Mouse (Mus musculus) layer of hippocampus, adult 8-10 months (tissue): ENCODE measurements at regions not wholly inside any gene's neighbourhood (a gene's known extent, or its start where the extent isn't known, plus 50 kb on each side); places are given as distances from the start of the nearest gene placed in this dataset.

ENCODE experiments used
- DNase-seq, 2 experiments: peaks; one replicate each; pipeline ENCODE4 v3.0.0; 2022; ENCODE audit warnings: low spot score in 2 of 2

DNA sequence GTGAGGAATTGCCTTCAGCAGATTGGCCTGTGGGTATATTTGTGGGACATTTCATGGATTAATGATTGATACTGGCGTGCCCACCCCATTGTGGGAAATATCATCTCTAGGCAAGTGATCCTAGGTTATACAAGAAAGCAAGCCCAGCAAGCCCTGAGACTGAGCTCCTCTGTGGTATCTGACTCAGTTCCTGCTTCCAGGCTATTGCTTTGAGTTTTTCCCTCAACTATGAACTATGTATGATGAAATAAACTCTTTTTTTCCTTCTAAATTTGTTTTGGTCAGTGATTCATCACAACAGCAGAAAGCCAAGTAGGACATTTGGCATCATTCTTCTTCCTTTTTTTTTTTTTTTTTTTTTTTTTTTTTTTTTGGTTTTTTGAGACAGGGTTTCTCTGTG is 119.8 kb downstream of the Tbr1 start:
- DNase-seq, result no peak

DNA sequence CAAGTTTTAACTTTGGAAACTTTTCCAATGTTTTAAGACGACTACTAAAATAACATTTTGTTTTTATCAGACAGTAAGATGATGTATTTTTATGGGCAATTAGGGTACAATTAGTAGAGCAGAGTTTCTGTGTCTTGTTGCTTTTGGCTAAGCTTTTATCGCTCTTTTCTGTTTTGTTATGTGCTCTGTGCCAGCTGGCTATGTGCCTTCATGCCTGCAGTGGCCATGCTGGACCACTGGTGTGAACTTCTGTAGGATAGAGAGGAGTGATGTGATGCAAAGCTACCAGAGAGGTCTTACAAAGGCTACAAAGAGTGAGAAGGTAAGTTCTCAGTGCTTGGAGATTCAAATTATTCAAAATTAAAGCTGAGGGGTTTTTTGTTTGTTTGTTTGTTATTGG is 108.0 kb upstream of the Slc4a10 start:
- DNase-seq, result no peak

DNA sequence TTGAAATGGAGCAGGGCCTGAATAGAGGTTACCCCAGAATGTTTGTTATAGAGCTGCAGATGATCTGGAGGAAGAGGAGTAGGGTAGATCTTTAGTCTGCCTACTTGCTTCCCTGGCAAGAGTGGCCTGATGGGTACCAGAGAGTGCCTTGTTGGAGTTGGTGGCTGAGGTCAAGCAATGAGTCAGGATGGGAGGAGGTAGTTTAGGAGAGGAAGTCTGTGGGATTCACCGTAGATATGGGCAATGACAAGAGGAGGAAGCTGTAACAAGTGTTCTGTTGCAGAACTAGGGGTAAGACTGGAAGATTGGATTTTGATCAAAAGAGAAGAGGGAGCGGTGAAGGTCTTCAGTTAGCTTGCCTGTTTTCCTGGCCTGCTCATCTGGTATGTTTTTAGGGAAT is 80.3 kb upstream of the Slc4a10 start:
- no peak for DNase-seq

DNA sequence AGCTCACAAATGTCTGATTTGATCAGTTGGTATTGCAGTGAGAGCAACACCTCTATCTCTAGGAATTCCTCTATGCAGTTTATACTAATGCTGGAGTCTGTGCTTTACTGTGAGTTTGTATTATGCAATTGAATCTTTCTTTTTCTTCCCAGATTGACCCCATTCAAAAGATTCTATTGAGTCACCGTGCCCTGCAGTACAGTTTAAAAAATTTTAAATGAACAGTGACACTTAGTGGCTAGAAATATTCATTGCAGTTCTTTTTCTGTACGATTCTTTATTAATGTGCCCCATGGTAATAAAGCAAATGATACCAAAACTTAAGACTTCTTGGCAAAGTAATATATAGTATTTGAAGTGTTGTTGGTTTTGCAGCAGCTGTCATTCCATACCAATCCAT is 78.5 kb upstream of the Slc4a10 start:
- no peak for DNase-seq

DNA sequence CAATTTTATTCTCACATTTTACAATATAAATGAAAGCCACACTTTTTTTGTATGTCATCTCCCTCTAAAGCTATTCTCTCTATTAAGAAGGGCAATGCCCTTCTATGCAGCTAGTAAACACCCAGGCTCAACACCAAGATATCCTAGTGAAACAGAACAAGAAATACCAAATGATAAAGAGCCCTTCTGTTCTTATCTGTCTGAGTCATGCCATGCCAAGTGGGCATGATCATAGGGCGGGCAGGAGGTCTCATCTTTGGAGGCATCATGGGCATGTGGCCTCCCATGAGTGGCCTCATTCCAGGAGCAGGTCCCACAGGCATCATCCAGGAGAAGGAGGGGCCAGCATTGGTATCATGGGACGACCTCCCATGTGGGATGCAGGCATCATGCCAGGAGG is 76.2 kb upstream of the Slc4a10 start:
- DNase-seq, result no peak

DNA sequence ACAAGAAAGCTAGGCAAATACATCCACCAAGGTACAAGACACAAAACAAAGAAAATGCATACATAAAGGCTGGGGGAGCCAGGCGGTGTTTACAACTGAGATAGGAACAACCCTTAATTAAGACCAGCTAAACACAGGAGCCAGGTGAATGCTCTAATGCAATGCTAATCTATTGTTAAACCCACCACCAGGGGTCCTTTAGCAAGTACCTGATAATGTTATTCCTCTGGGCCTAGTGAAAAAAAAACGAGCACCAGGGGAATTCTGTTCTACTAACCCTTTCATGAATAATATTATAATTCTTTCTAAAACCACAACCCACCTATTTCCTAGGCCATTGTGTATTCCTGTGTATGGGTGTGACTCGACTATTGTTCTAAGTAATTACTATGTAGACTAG is 61.5 kb upstream of the Slc4a10 start:
- no peak for DNase-seq

DNA sequence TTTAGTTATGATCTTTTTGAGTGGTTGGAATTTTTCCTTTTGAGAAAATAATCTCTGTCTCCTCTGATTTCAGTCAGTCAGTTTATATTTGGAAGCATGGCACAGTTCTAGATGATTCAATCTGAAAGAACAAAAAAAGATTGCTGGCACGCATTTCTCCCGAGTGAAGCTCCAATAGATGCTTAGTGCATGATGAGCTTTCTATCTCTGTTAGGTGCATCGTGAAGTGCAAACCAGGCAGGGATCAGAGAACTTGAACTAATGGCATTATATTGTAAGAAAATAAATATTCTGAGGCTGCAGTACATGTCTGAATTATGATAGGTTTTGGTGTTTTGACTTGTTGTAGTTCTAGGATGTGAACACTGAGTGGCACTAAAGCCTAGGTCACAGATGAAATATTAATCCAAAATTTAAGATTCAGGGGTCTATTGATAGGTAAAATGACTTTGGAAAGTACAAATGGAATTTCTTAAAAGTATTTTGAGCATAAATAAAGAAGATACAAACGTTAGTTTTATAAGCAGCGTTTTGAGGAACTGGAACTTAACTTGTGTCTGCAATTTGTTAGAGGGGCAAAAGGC is 59.2 kb upstream of the Slc4a10 start:
- peak; percentile 3 to 22 for DNase-seq
